Mouse (Mus musculus) forebrain, embryonic 12.5 days (tissue): ENCODE measurements around the gene Stxbp1. TPM values are rescaled to one million over a fixed set of nuclear protein-coding genes. Genes with fewer than 3 reads are reported as not detected.

Experiments used
- ATAC-seq: fragments of 200-750 bp; cut with Nextera tagmentation; 2 replicates; pipeline ENCODE4 v1.8.0; 2017; ENCODE audit warnings: moderate TSS enrichment; ENCODE audit not compliant: low FRiP score
- H3K27ac ChIP-seq: fragments of 300-500 bp; sonication (generic); 2 replicates; pipeline ENCODE4 v1.5.1; 2016; ENCODE audit warnings: mild to moderate bottlenecking
- H3K27me3 ChIP-seq: fragments of 300-500 bp; sonication (generic); 2 replicates; pipeline ENCODE4 v1.6.1; 2016; ENCODE audit warnings: mild to moderate bottlenecking
- H3K36me3 ChIP-seq: fragments of 300-500 bp; sonication (generic); replicated peaks from 2 replicates; pipeline ENCODE4 v1.6.1; 2016; ENCODE audit warnings: mild to moderate bottlenecking
- H3K4me1 ChIP-seq: fragments of 300-500 bp; sonication (generic); 2 replicates; pipeline ENCODE4 v1.6.1; 2016
- H3K4me2 ChIP-seq: fragments of 300-500 bp; sonication (generic); 2 replicates; pipeline ENCODE4 v1.6.1; 2016; ENCODE audit warnings: mild to moderate bottlenecking, moderate library complexity
- H3K4me3 ChIP-seq: fragments of 300-500 bp; sonication (generic); replicated peaks from 2 replicates; pipeline ENCODE4 v1.5.1; 2016; ENCODE audit warnings: mild to moderate bottlenecking
- H3K9ac ChIP-seq: fragments of 300-500 bp; sonication (generic); 2 replicates; pipeline ENCODE4 v1.6.1; 2016; ENCODE audit warnings: mild to moderate bottlenecking
- H3K9me3 ChIP-seq: fragments of 300-500 bp; sonication (generic); 2 replicates; pipeline ENCODE4 v1.6.1; 2016
- WGBS: fragments of 180-500 bp; shearing (Covaris S2); methylation state at CpG from one replicate; pipeline ENCODE4 v1.1.7; 2016; 5-methylcytosine and 5-hydroxymethylcytosine counted together
- polyA plus RNA-seq: library from polyadenylated mRNA; unstranded; fragments of >200 nt; fragmentation: Nextera tagmentation; extraction: Ambion mirVana; gene quantifications from 2 replicates; pipeline ENCODE4 v1.2.1, GENCODE M21; 2016

Gene Stxbp1
- polyA plus RNA-seq, 1 experiment from 2014 or later: 68.5 TPM

GRCm38 (mm10) chr2:32752181-32752580 lies 94.9 kb downstream of the Stxbp1 start:
- Histone ChIP-seq H3K4me1 (peaks cover 26% of the 10 kb centered on the region), H3K27me3 (no peaks in the 10 kb centered on the region), H3K4me2 (no peak overlapping the region), H3K4me3 (no peak overlapping the region), H3K9ac (0 out of 2 replicates have a peak overlapping the region, but pooled peaks have one; percentile 12), H3K27ac (no peak overlapping the region), H3K36me3 (peaks cover 43% of the 10 kb centered on the region), H3K9me3 (no peaks in the 10 kb centered on the region)
- no peak for ATAC-seq
- WGBS: 71% methylated on average over 10 of the region's 10 CpGs

DNA sequence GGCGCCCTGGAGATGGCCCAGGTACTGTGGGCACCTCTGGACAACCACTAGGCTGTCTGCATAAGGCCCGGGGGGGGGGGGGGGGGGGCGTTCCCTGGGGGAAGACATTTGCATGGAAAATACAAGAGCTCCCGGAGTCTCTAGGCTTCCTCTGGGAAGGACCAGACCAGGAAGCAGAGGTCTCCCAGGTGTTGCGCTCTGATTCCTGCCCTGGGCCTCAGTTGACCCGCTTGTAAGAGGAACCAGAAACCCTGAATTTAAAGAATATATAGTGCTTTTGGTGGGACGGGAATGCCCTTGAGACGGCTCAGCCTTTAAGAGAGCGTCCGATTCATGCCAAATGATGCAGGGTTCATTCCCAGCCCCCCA lies 95.4 kb downstream of the Stxbp1 start:
- Histone ChIP-seq H3K4me1 (peaks cover 26% of the 10 kb centered on the region), H3K9me3 (no peaks in the 10 kb centered on the region), H3K36me3 (peaks cover 49% of the 10 kb centered on the region), H3K4me3 (peak overlapping the region; percentile 32), H3K27ac (peak overlapping the region; percentile 74), H3K27me3 (no peaks in the 10 kb centered on the region), H3K9ac (peak overlapping the region; percentile 48; the same call in 1 of the 2 replicates), H3K4me2 (peak overlapping the region; percentile 57)
- ATAC-seq: no peak
- 22% methylated on average over 10 of the region's 10 CpGs for WGBS

- peaks cover 26% of the 10 kb centered on the region for H3K4me1 ChIP-seq
- H3K4me2 ChIP-seq: peak overlapping the region; percentile 57
- peak overlapping the region; percentile 74 for H3K27ac ChIP-seq
- H3K27me3 ChIP-seq: no peaks in the 10 kb centered on the region
- H3K4me3 ChIP-seq: peak overlapping the region; percentile 32
- 5% methylated on average over 31 of the region's 31 CpGs for WGBS
- peak overlapping the region; percentile 48; the same call in 1 of the 2 replicates for H3K9ac ChIP-seq
- ATAC-seq: peak; percentile 86
- no peaks in the 10 kb centered on the region for H3K9me3 ChIP-seq
- peaks cover 54% of the 10 kb centered on the region for H3K36me3 ChIP-seq
These were observed 96.0 kb downstream of the Stxbp1 start for GRCm38 (mm10) chr2:32750887-32751664.

- no peak for ATAC-seq
- H3K4me1 ChIP-seq: peaks cover 26% of the 10 kb centered on the region
- peak overlapping the region; percentile 74 for H3K27ac ChIP-seq
- H3K4me2 ChIP-seq: no peak overlapping the region
- no peak overlapping the region for H3K4me3 ChIP-seq
- H3K36me3 ChIP-seq: peaks cover 63% of the 10 kb centered on the region
- no peaks in the 10 kb centered on the region for H3K9me3 ChIP-seq
- no peak overlapping the region for H3K9ac ChIP-seq
- WGBS: 74% methylated on average over 7 of the region's 7 CpGs
- H3K27me3 ChIP-seq: no peaks in the 10 kb centered on the region
These were observed 96.8 kb downstream of the Stxbp1 start for GRCm38 (mm10) chr2:32750199-32750598.

DNA sequence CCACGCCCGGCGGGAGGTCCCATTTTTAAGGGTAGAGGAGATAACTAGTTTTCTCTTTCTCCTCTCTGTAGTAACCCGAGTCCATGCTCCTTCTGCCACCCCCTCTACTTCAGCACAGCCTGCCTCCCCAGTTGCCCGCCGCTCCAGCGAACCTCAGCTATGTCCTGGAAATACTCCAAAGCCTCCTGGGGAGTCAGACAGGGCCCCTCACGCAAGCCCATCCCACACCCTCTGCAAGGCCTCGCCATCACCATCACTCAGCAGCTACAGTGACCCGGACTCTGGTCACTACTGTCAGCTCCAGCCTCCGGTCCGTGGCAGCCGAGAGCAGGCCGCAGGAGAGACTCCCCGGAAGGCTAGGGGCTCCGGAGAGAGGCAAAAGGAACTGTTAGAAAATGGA lies 98.0 kb downstream of the Stxbp1 start:
- no peak for ATAC-seq
- H3K9me3 ChIP-seq: no peaks in the 10 kb centered on the region
- H3K27ac ChIP-seq: no peak overlapping the region
- no peaks in the 10 kb centered on the region for H3K27me3 ChIP-seq
- H3K36me3 ChIP-seq: peaks cover 60% of the 10 kb centered on the region
- H3K4me2 ChIP-seq: no peak overlapping the region
- peaks cover 26% of the 10 kb centered on the region for H3K4me1 ChIP-seq
- 89% methylated on average over 16 of the region's 16 CpGs for WGBS
- no peak overlapping the region for H3K4me3 ChIP-seq
- H3K9ac ChIP-seq: no peak overlapping the region

- ATAC-seq: no peak
- no peak overlapping the region for H3K4me2 ChIP-seq
- no peak overlapping the region for H3K9ac ChIP-seq
- H3K4me1 ChIP-seq: peaks cover 36% of the 10 kb centered on the region
- peaks cover 12% of the 10 kb centered on the region; the same call in 1 of the 2 replicates for H3K27me3 ChIP-seq
- no peaks in the 10 kb centered on the region for H3K9me3 ChIP-seq
- no peak overlapping the region for H3K27ac ChIP-seq
- WGBS: 80% methylated on average over 15 of the region's 15 CpGs
- peaks cover 33% of the 10 kb centered on the region for H3K36me3 ChIP-seq
- no peak overlapping the region for H3K4me3 ChIP-seq
These were observed 102.6 kb downstream of the Stxbp1 start for GRCm38 (mm10) chr2:32744272-32744982.

- 2% methylated on average over 18 of the region's 18 CpGs for WGBS
These were observed 104.9 kb downstream of the Stxbp1 start for GRCm38 (mm10) chr2:32742173-32742531.

GRCm38 (mm10) chr2:32741273-32742172 lies 105.5 kb downstream of the Stxbp1 start:
- Histone ChIP-seq H3K9ac (peak overlapping the region; percentile 77), H3K36me3 (peaks cover 19% of the 10 kb centered on the region), H3K9me3 (no peaks in the 10 kb centered on the region), H3K4me1 (peaks cover 36% of the 10 kb centered on the region), H3K27me3 (peaks cover 16% of the 10 kb centered on the region; the same call in 1 of the 2 replicates), H3K4me3 (peak overlapping the region; percentile 68), H3K27ac (peak overlapping the region; percentile 88), H3K4me2 (peak overlapping the region; percentile 96)
- under 1% methylated on average over 53 of the region's 58 CpGs for WGBS
- ATAC-seq: peak; percentile 66

More at GRCm38 (mm10) chr2:32742173-32742531, 104.9 kb downstream of the Stxbp1 start:
- Histone ChIP-seq H3K4me3 (peak overlapping the region; percentile 68), H3K4me1 (peaks cover 36% of the 10 kb centered on the region), H3K4me2 (peak overlapping the region; percentile 96), H3K9me3 (no peaks in the 10 kb centered on the region), H3K36me3 (peaks cover 25% of the 10 kb centered on the region), H3K9ac (peak overlapping the region; percentile 77), H3K27me3 (peaks cover 12% of the 10 kb centered on the region; the same call in 1 of the 2 replicates), H3K27ac (peak overlapping the region; percentile 88)
- peak; percentile 93 for ATAC-seq

- ATAC-seq: 0 out of 2 replicates have a peak, but pooled peaks have one; percentile 0
These were observed 106.2 kb downstream of the Stxbp1 start, which contains the start of gene 6330409D20Rik for GRCm38 (mm10) chr2:32740916-32741272. 6330409D20Rik (minus strand) TSS chr2:32741016.

GRCm38 (mm10) chr2:32739311-32739710 lies 107.7 kb downstream of the Stxbp1 start:
- Histone ChIP-seq H3K9ac (no peak overlapping the region), H3K27ac (no peak overlapping the region), H3K4me3 (no peak overlapping the region), H3K4me1 (peaks cover 39% of the 10 kb centered on the region), H3K9me3 (no peaks in the 10 kb centered on the region), H3K36me3 (no peaks in the 10 kb centered on the region), H3K4me2 (no peak overlapping the region), H3K27me3 (peaks cover 20% of the 10 kb centered on the region; the same call in 1 of the 2 replicates)
- ATAC-seq: no peak
- WGBS: 80% methylated on average over 4 of the region's 4 CpGs

More at GRCm38 (mm10) chr2:32740916-32741272, 106.2 kb downstream of the Stxbp1 start, which contains the start of gene 6330409D20Rik:
- H3K36me3 ChIP-seq: peaks cover 13% of the 10 kb centered on the region
- peak within 1 kb of the TSS; percentile 88 for H3K27ac ChIP-seq
- H3K9ac ChIP-seq: peak within 1 kb of the TSS; percentile 77
- peaks cover 20% of the 10 kb centered on the region; the same call in 1 of the 2 replicates for H3K27me3 ChIP-seq
- H3K4me3 ChIP-seq: peak within 1 kb of the TSS; percentile 68
- 5% methylated on average over 11 of the region's 11 CpGs for WGBS
- H3K4me1 ChIP-seq: peaks cover 36% of the 10 kb centered on the region
- no peaks in the 10 kb centered on the region for H3K9me3 ChIP-seq
- H3K4me2 ChIP-seq: peak within 1 kb of the TSS; percentile 96
